Mouse (Mus musculus) kidney, postnatal 10 days (tissue): ENCODE data around the gene Vezf1.

Source experiments
- DNase-seq: peaks from one replicate; pipeline ENCODE4 v3.0.0; 2021; ENCODE audit warnings: mixed read lengths

Gene Vezf1

GRCm38 (mm10) chr11:88054589-88054988 is 13.5 kb upstream of the Vezf1 start:
- DNase-seq, result peak; percentile 66

DNA sequence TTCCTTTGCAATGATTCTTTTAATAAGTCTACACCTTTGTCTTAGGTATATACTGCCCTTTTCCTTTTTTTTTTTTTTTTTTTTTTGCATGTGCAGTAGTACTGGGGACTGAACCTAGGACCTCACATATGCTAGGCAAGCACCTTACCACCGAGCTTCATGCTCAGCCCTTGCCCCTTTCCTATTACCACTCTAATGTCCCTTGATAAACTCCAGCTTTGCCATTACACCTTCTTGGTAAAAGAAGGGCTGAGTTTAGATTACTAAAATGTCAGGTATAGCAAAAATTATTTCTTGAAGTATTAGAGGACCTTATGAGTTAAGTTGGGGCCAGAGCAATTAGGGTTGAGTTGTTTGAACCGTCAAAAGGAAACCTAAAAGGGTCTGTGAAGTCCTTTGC is 12.3 kb upstream of the Vezf1 start:
- no peak for DNase-seq

GRCm38 (mm10) chr11:88057788-88058187 is 10.3 kb upstream of the Vezf1 start:
- DNase-seq, result no peak

DNA sequence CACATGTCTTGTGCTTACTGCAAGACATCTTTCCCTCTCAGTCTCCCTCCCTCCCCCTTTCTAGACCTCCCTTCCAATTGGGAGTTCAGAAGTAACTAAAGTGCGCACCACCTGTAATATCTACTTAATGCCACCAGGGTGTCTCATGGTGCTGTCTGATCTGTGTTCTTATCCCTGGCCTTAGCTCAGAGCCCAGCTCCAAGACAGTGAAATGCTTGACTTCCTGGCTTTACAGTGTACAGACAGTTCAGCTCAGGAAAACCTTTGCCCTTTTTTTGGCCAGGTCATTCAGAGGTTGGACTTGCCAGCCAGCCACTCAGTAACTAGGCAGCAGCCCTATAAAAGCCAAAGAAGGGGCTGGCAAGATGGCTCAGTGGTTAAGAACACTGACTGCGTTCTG is 8.9 kb upstream of the Vezf1 start:
- DNase-seq, result peak; percentile 66

DNA sequence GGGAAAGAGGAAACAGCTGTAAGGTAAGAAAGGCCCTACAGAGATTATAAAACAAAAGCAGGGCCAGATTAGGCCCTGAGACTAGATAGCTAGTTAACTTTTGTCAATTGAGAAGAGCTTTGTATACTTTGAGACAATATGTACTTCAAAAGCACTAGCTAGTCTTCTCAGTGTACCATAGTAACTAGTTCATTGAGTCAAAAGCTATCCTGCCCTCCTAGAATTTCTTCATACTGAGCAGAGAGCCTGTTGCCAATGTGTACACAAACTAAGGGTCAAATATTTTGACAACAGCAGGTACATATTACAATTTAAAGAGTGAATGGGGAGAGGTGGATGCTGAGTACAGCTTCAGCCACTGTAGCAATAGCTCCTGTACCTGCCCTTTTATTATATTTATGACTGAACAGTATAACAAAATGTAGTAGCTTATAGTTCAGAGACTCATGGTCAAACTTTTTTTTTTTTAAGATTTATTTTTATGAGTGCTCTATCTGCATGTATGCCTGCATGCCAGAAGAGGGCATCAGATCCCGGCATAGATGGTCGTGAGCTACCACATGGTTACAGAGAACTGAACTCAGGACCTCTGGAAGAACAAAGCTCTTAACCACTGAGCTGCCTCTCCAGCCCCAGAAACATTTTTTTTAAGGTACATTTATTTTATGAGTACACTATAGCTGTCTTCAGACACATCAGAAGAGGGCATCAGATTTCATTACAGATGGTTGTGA is 6.0 kb upstream of the Vezf1 start:
- DNase-seq, result no peak

- no peak for DNase-seq
These were observed 2.3 kb upstream of the Vezf1 start for GRCm38 (mm10) chr11:88065732-88066131.

GRCm38 (mm10) chr11:88067191-88067585 is 891 bp upstream of the Vezf1 start:
- peak; percentile 44 for DNase-seq

DNA sequence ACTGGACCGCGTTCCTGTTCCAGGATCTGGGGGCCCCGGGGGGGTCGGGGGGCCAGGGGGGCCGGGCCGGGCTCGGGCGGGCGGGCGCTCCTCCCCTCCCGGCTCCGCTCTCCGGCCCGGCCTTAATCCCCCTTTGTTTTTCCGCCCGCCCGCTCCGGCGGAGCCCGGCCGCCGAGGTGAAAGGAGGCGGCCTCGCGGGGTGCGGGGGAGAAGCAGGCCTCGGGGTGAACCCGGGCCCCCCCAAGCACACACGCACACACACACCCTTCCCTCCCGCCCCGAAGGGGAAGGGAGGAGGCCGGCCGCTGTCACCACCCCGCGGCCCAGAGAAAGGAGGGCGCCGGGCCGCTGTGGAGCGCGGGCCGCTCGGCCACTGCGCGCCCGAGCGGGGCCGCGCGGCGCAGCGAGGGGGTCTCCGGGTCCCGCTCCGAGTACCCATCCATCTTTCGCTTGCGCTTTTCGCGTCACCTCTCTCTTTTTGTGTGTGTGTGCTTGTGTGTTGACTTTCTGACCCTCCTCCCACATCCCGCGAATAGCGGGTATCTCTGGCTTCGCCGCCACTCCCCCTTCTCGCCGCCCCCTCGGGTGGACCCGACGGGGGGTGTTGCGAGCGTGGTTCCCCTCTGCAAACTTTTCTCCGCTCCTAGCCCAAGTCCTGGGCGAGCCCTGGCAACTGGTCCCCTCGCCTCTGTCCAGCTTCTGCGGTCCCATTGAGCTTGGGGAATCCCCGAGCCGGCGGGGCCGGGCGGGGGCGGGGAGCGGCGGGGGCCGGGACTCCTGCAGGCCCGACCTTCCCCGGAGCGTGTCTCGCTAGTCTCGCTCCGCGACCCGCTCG is 549 bp downstream of the Vezf1 start:
- DNase-seq, result peak; percentile 81

GRCm38 (mm10) chr11:88069246-88069570 is 1.1 kb downstream of the Vezf1 start:
- DNase-seq, result no peak

DNA sequence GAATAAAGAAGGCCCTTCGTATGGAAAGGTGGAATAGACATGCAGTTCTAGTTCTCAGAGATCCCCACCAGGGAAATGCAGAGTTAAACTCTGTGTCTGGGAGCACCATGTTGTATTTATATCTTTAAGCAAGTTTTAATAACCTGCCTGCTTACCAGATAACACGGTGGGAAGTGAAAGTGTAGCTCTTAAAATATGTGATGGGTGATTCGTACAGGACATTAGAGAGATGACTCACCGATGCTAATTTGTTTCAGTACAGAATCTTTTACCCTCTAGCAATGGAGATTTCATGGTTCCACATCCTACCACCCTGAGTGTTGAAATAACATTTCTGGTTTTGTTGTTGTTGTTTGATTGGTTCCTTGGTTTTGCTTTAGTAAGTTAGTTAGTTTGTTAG is 2.3 kb downstream of the Vezf1 start:
- DNase-seq, result no peak

DNA sequence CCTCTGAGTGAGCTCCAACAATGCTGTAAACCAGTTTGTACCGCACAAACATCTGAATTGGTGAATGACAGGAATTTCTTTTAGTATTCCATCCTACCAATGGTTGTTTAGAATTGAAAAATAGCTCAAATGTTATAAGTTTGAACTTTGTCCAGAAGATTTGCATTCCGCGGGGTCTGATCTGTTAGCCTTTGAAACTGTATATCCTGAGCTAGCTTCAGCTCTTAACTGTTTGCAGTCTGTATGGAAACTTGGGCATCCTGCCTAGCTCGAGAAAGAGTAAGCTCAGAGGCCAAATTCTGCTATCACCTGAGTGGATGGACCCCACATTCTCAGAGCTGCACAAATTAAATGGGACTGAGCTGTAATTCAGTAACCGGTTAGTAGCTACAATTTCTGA is 3.0 kb downstream of the Vezf1 start:
- DNase-seq, result no peak

- DNase-seq, result no peak
These were observed 5.3 kb downstream of the Vezf1 start for GRCm38 (mm10) chr11:88073343-88073875.

GRCm38 (mm10) chr11:88075701-88076100 is 7.6 kb downstream of the Vezf1 start:
- DNase-seq, result no peak

DNA sequence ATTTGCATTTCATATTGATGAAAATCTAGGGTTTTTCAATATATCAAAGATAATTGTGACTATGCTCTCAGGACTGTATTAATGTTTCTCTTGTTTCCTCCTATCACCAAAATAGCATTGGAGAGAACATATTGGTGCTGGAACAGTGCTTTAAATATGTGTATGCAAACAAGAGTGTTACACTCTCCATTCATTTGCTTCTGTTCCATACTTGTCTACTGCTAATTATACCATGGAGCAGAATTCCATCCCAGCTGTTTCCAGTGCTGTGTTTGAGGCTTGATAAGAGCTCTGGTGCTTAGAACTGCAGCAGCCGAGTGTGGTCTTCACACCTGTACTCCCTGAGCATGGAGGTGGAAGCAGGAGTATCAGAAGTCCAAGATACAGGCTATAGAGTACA is 8.3 kb downstream of the Vezf1 start:
- DNase-seq, result no peak

DNA sequence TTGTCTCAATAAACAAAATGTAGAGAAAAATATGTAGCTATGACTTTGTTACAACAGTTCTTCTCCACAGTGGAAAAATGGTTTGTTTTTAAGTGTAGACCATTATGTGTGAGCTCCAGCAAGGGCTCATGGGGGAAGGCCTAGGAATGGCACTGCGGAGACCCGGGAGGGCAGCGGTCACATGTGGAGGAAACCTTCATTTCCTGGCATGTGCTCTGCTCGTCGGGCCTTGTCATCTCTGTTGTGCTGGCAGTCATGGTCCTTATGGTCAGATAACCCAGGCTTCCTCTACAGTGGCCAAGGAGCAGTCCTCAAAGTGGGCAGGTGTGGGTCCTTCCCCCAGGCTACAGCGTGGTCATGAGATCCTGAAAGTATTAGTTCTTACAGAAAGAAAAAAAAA is 15.6 kb downstream of the Vezf1 start:
- peak; percentile 39 for DNase-seq

GRCm38 (mm10) chr11:88086737-88087627 is 18.9 kb downstream of the Vezf1 start:
- peak; percentile 96 for DNase-seq

- no peak for DNase-seq
These were observed 21.1 kb downstream of the Vezf1 start for GRCm38 (mm10) chr11:88089150-88089549.

- no peak for DNase-seq
These were observed 22.2 kb downstream of the Vezf1 start for GRCm38 (mm10) chr11:88090293-88090692.

DNA sequence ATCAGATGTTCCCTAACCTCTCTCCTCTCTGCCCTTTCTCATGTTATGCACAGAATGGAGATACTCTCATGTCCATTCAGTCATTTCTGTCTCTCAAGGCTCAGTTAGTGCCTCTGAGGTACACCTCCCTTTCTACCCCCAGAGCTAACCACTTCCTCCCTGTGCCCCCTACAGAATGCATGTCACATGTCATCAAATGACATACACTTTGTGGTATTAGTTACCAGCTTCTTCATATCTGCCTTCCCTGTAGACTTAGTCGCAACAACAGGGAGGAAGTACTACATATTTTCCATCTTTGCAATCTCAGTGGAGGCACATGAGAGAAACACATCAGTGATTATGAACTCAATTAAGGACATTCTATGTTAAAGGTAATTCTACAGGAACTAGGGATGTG is 23.9 kb downstream of the Vezf1 start:
- no peak for DNase-seq

GRCm38 (mm10) chr11:88097173-88097572 is 29.1 kb downstream of the Vezf1 start:
- DNase-seq, result peak; percentile 77

DNA sequence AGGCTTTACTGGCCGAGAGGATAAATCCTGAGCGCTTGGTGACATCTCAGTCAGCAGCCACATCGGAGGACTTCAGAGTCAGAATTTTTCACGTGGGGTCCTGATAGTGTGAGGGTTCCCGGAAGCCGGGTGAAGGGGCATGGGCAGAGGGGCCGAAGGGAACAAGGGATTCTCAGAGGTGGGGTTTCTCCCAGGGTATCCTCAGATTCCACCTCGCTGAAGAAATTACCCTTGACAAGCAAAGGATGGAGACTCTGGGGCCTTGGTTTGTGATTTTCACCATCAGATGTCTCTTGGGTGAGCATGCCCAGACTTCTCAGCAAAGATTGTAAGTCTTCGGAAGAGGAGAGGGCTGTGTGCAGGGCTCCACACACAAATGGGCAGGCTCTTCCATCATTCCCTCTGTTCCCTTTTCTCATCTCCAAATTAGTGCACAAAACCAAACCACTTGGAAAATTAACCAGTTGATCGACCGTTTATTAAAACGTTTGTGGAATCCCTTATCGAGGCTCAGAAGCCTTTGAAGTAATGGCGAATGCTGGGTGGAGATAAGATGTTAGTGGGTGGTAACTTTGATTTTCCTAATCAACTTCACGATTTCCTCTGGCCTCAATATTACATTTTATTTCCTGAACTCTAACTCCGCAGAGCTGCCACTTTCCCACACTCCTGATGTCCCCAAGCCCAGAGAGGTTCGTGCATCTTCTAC is 30.1 kb downstream of the Vezf1 start, which contains the start of gene Cuedc1:
Cuedc1 (plus strand) TSS at position 38 of the 709 bp plus-strand sequence.
- DNase-seq, result no peak
